Mouse (Mus musculus): ENCODE measurements around the gene Zic2.

GRCm38 (mm10) chr14:122485635-122486181, 10.5 kb downstream of the Zic2 start:
- no peak for TF ChIP-seq CTCF (IDR thresholded peaks at IDR 0.05; ENCODE audit: low read depth, low read length)
- no peak for TF ChIP-seq POLR2A (IDR thresholded peaks at IDR 0.05; ENCODE audit: extremely low read depth, insufficient read depth, low read length)
